Mouse (Mus musculus) right cerebral cortex, postnatal 10 days (tissue): ENCODE results near the gene Il11.
A peak's percentile ranks its signal among the peaks of the same experiment; 100 is the strongest.

Source experiments
- DNase-seq, 2 experiments: peaks; one replicate each; pipeline ENCODE4 v3.0.0; 2021; ENCODE audit warnings: low spot score in 2 of 2

Il11 gene

GRCm38 (mm10) chr7:4788499-4789435 is 6.1 kb upstream of the Il11 start:
- DNase-seq, result peak; percentile 66 to 69

- DNase-seq, result no peak
These were observed 1.1 kb upstream of the Il11 start for GRCm38 (mm10) chr7:4783667-4784268.

GRCm38 (mm10) chr7:4782130-4782529 is 529 bp downstream of the Il11 start:
- no peak for DNase-seq

GRCm38 (mm10) chr7:4779921-4780320 is 2.7 kb downstream of the Il11 start:
- no peak for DNase-seq

GRCm38 (mm10) chr7:4777851-4778637 is 4.6 kb downstream of the Il11 start:
- DNase-seq, result no peak

- DNase-seq, result peak in 1 of 2 experiments; percentile 52
These were observed 5.5 kb downstream of the Il11 start for GRCm38 (mm10) chr7:4776861-4777830.

GRCm38 (mm10) chr7:4776131-4776530 is 6.5 kb downstream of the Il11 start:
- no peak for DNase-seq

- no peak for DNase-seq
These were observed 11.5 kb downstream of the Il11 start, which contains the start of gene Fam71e2 for GRCm38 (mm10) chr7:4771202-4771601. Fam71e2 (minus strand) TSS chr7:4771302.

- DNase-seq, result no peak
These were observed 17.5 kb downstream of the Il11 start for GRCm38 (mm10) chr7:4764946-4765710.

- DNase-seq, result no peak
These were observed 23.0 kb downstream of the Il11 start for GRCm38 (mm10) chr7:4759670-4760069.

- peak; percentile 90 for DNase-seq
These were observed 29.7 kb downstream of the Il11 start, which contains the start of gene Cox6b2 for GRCm38 (mm10) chr7:4752821-4753570. Cox6b2 (minus strand) TSS chr7:4753094.

- peak in 1 of 2 experiments; percentile 29 for DNase-seq
These were observed 30.5 kb downstream of the Il11 start for GRCm38 (mm10) chr7:4751971-4752820.

- no peak for DNase-seq
These were observed 33.5 kb downstream of the Il11 start for GRCm38 (mm10) chr7:4749169-4749568.

- no peak for DNase-seq
These were observed 34.3 kb downstream of the Il11 start for GRCm38 (mm10) chr7:4748321-4748720.

GRCm38 (mm10) chr7:4747156-4747899 is 35.3 kb downstream of the Il11 start:
- no peak for DNase-seq

- DNase-seq, result no peak
These were observed 36.2 kb downstream of the Il11 start for GRCm38 (mm10) chr7:4746326-4746980.

GRCm38 (mm10) chr7:4744886-4745285 is 37.8 kb downstream of the Il11 start:
- DNase-seq, result no peak
